Mouse (Mus musculus) E14TG2a.4 (cell line): Measurements from ENCODE around the gene Pik3c2a.

Experiments
- CTCF ChIP-seq: conservative IDR thresholded peaks from 2 replicates; pipeline ENCODE4 v1.5.1; 2014; ENCODE audit warnings: low read length
- NANOG ChIP-seq: IDR thresholded peaks from 2 replicates; pipeline ENCODE4 v1.6.1; 2014; ENCODE audit warnings: borderline replicate concordance, low read length, mixed read lengths
- POU5F1 ChIP-seq: IDR thresholded peaks from 2 replicates; pipeline ENCODE4 v1.6.1; 2014; ENCODE audit warnings: low read length, borderline replicate concordance

- no peak for TF ChIP-seq NANOG
- TF ChIP-seq CTCF, result no peak
- TF ChIP-seq POU5F1, result no peak
Measured at GRCm38 (mm10) chr7:116442226-116442625, 1.0 kb downstream of the Pik3c2a start.
